Mouse (Mus musculus): ENCODE measurements around the gene Pbx1.

- no peak for TF ChIP-seq POLR2A (IDR thresholded peaks at IDR 0.05; ENCODE audit: borderline replicate concordance, extremely low read depth, insufficient read depth, insufficient read length, poor library complexity, severe bottlenecking)
- no peak for TF ChIP-seq CTCF (IDR thresholded peaks at IDR 0.05; ENCODE audit: borderline replicate concordance, extremely low read depth, insufficient read depth, insufficient read length)
Observed at GRCm38 (mm10) chr1:168356970-168357441, 75.1 kb downstream of the Pbx1 start.

Measured in brain, embryonic 14.5 days (tissue).